Mouse (Mus musculus) thymus, postnatal 10 days (tissue): ENCODE data around the gene Uqcc2.
A peak's percentile ranks its signal among the peaks of the same experiment; 100 is the strongest.

Experiments used
- DNase-seq, 2 experiments: peaks; one replicate each; pipeline ENCODE4 v3.0.0; 2021; ENCODE audit warnings: low spot score in 2 of 2

The Uqcc2 gene

GRCm38 (mm10) chr17:27123813-27124375 is 9.8 kb downstream of the Uqcc2 start:
- DNase-seq, result no peak

- DNase-seq, result no peak
Measured at GRCm38 (mm10) chr17:27123103-27123502, 10.6 kb downstream of the Uqcc2 start.

- DNase-seq, result no peak
Measured at GRCm38 (mm10) chr17:27122701-27123100, 11.0 kb downstream of the Uqcc2 start.

GRCm38 (mm10) chr17:27121781-27122180 is 11.9 kb downstream of the Uqcc2 start:
- DNase-seq, result no peak

- DNase-seq, result no peak
Measured at GRCm38 (mm10) chr17:27121266-27121665, 12.4 kb downstream of the Uqcc2 start.

GRCm38 (mm10) chr17:27120561-27121024 is 13.1 kb downstream of the Uqcc2 start:
- peak in 1 of 2 experiments; percentile 28 for DNase-seq

- no peak for DNase-seq
Measured at GRCm38 (mm10) chr17:27119954-27120353, 13.8 kb downstream of the Uqcc2 start.

GRCm38 (mm10) chr17:27119540-27119895 is 14.2 kb downstream of the Uqcc2 start:
- DNase-seq, result no peak

- DNase-seq, result no peak
Measured at GRCm38 (mm10) chr17:27118676-27119539, 14.8 kb downstream of the Uqcc2 start.

GRCm38 (mm10) chr17:27110072-27110471 is 23.6 kb downstream of the Uqcc2 start:
- no peak for DNase-seq

GRCm38 (mm10) chr17:27107936-27108335 is 25.8 kb downstream of the Uqcc2 start:
- DNase-seq, result no peak

GRCm38 (mm10) chr17:27106745-27107144 is 27.0 kb downstream of the Uqcc2 start:
- peak in 1 of 2 experiments; percentile 38 for DNase-seq

- no peak for DNase-seq
Measured at GRCm38 (mm10) chr17:27105698-27106470, 27.8 kb downstream of the Uqcc2 start.

GRCm38 (mm10) chr17:27101675-27102074 is 32.0 kb downstream of the Uqcc2 start:
- no peak for DNase-seq

GRCm38 (mm10) chr17:27095690-27096089 is 38.0 kb downstream of the Uqcc2 start:
- DNase-seq, result no peak

GRCm38 (mm10) chr17:27090068-27090467 is 43.6 kb downstream of the Uqcc2 start:
- no peak for DNase-seq

GRCm38 (mm10) chr17:27087426-27087825 is 46.3 kb downstream of the Uqcc2 start:
- DNase-seq, result peak; percentile 22 to 68

- DNase-seq, result peak; percentile 64 to 80
Measured at GRCm38 (mm10) chr17:27085676-27086075, 48.0 kb downstream of the Uqcc2 start.

GRCm38 (mm10) chr17:27083601-27084000 is 50.1 kb downstream of the Uqcc2 start:
- DNase-seq, result no peak

GRCm38 (mm10) chr17:27082796-27083195 is 50.9 kb downstream of the Uqcc2 start:
- no peak for DNase-seq

- no peak for DNase-seq
Measured at GRCm38 (mm10) chr17:27081868-27082267, 51.8 kb downstream of the Uqcc2 start.

- no peak for DNase-seq
Measured at GRCm38 (mm10) chr17:27078499-27078898, 55.2 kb downstream of the Uqcc2 start.
